Mouse (Mus musculus) small intestine, adult 2 months (tissue): ENCODE results near the gene Lpcat3. TPM values are rescaled to one million over a fixed set of nuclear protein-coding genes. Genes with fewer than 3 reads are reported as not detected.

ENCODE experiments used
- H3K27ac ChIP-seq: fragments of 200-500 bp; 2 replicates; pipeline ENCODE4 v1.5.1; 2012; ENCODE audit warnings: low read depth, low read length, control low read depth, inconsistent platforms; ENCODE audit not compliant: insufficient read depth
- H3K27me3 ChIP-seq: fragments of 200-500 bp; 2 replicates; pipeline ENCODE4 v1.6.1; 2012; ENCODE audit warnings: mild to moderate bottlenecking, moderate library complexity, low read length, inconsistent platforms; ENCODE audit not compliant: control insufficient read depth, insufficient read depth
- H3K36me3 ChIP-seq: fragments of 200-500 bp; 2 replicates; pipeline ENCODE4 v1.6.1; 2012; ENCODE audit warnings: mild to moderate bottlenecking, low read length, control low read depth, inconsistent platforms; ENCODE audit not compliant: control insufficient read depth, insufficient read depth
- H3K4me1 ChIP-seq: fragments of 200-500 bp; 2 replicates; pipeline ENCODE4 v1.6.1; 2012; ENCODE audit warnings: low read length, inconsistent platforms, mixed read lengths; ENCODE audit not compliant: control insufficient read depth, insufficient read depth, insufficient read length
- H3K4me3 ChIP-seq: fragments of 200-500 bp; 2 replicates; pipeline ENCODE4 v1.5.1; 2012; ENCODE audit warnings: low read depth, mild to moderate bottlenecking, control low read depth, inconsistent platforms, low read length, moderate library complexity
- CTCF ChIP-seq: fragments of 200-500 bp; IDR thresholded peaks from 2 replicates; pipeline ENCODE4 v1.5.1; 2012; ENCODE audit warnings: low read depth, mild to moderate bottlenecking, control low read depth, inconsistent platforms, low read length, moderate library complexity, mixed read lengths; ENCODE audit not compliant: insufficient replicate concordance, insufficient read length; ENCODE audit errors: extremely low read depth
- POLR2A ChIP-seq: fragments of 200-500 bp; IDR thresholded peaks from 2 replicates; pipeline ENCODE4 v1.6.1; 2012; ENCODE audit warnings: low read depth, mild to moderate bottlenecking, control low read depth, inconsistent platforms, low read length, moderate library complexity
- WGBS: fragments of 180-500 bp; shearing (Covaris S2); methylation state at CpG from one replicate; pipeline ENCODE4 v1.1.7; 2018; 5-methylcytosine and 5-hydroxymethylcytosine counted together
- polyA plus RNA-seq: library from polyadenylated mRNA; depleted of rRNA; stranded (reverse); fragments of >200 nt; gene quantifications from 2 replicates; pipeline ENCODE4 v1.2.3, GENCODE M21; 2012

The Lpcat3 gene
- polyA plus RNA-seq, 1 experiment: 323 TPM

DNA sequence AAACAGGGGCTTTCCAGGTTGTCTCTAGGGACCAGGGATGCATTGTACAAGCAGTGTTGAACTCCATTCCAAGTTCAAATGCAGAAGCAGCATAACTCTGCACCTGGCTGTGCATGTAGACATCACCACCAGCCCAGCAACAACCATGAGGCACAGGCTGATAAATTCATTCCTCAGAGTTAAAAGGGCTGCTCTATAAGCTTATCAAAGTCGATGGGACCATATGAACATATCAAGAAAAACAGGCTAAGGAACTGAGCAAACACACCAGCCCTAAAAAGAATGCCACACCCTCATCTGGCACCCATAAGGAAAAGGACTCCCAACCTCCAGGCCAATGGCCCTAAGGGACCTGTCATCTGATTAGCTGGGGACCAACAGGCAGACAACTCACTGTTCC, 16.4 kb upstream of the Lpcat3 start:
- no peak for TF ChIP-seq CTCF
- TF ChIP-seq POLR2A: no peak
- 0 out of 2 replicates have a peak, but pooled peaks cover 1% of the 10 kb centered on the region for H3K4me1 ChIP-seq
- H3K4me3 ChIP-seq: no peak overlapping the region
- H3K36me3 ChIP-seq: no peaks in the 10 kb centered on the region
- no peaks in the 10 kb centered on the region for H3K27me3 ChIP-seq
- no peak overlapping the region for H3K27ac ChIP-seq
- WGBS: 31% methylated on average over 1 of the region's 1 CpGs

DNA sequence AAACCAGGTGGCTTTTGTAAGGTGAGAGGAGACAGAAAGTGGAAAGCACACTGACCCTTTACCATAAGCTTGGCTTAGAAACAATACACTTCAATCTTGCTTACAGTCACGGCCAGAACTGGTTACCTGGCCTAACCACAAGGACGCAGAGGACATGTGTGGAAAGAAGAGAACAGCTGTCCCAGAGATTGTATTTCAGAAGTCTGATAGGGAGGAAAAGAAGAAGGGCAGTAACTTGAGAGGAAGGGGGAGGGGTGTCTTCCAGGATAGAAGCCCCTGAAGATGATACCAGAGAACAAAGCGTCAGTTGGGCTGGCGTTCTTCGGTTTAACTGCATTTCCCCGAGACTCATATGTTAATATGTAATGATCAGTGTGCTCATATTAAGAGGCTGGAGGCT, 6.9 kb upstream of the Lpcat3 start:
- TF ChIP-seq POLR2A: no peak
- TF ChIP-seq CTCF: no peak

GRCm38 (mm10) chr6:124658067-124658466, 4.8 kb upstream of the Lpcat3 start:
- no peak for TF ChIP-seq POLR2A
- TF ChIP-seq CTCF: no peak
- Histone ChIP-seq H3K36me3 (no peaks in the 10 kb centered on the region), H3K27ac (no peak overlapping the region), H3K4me1 (peaks cover 2% of the 10 kb centered on the region; the same call in 1 of the 2 replicates), H3K27me3 (no peaks in the 10 kb centered on the region; the same call in 1 of the 2 replicates), H3K4me3 (no peak overlapping the region)
- WGBS: 86% methylated on average over 1 of the region's 2 CpGs

More for the DNA sequence above, 6.9 kb upstream of the Lpcat3 start:
- H3K4me3 ChIP-seq: no peak overlapping the region
- H3K27me3 ChIP-seq: no peaks in the 10 kb centered on the region; the same call in 1 of the 2 replicates
- H3K27ac ChIP-seq: no peak overlapping the region
- WGBS: 66% methylated on average over 6 of the region's 6 CpGs
- H3K36me3 ChIP-seq: no peaks in the 10 kb centered on the region
- peaks cover 2% of the 10 kb centered on the region; the same call in 1 of the 2 replicates for H3K4me1 ChIP-seq

- H3K27ac ChIP-seq: no peak overlapping the region
- WGBS: 96% methylated on average over 4 of the region's 4 CpGs
Measured at GRCm38 (mm10) chr6:124661156-124661806, 1.5 kb upstream of the Lpcat3 start.

GRCm38 (mm10) chr6:124661995-124662394, 832 bp upstream of the Lpcat3 start:
- H3K27ac ChIP-seq: no peak overlapping the region
- TF ChIP-seq POLR2A (no peak), CTCF (no peak)
- peaks cover 2% of the 10 kb centered on the region; the same call in 1 of the 2 replicates for H3K36me3 ChIP-seq
- peak overlapping the region; percentile 95 for H3K4me3 ChIP-seq
- WGBS: 38% methylated on average over 6 of the region's 6 CpGs
- H3K4me1 ChIP-seq: peaks cover 7% of the 10 kb centered on the region
- H3K27me3 ChIP-seq: no peaks in the 10 kb centered on the region

More at GRCm38 (mm10) chr6:124661156-124661806, 1.5 kb upstream of the Lpcat3 start:
- TF ChIP-seq POLR2A (no peak), CTCF (no peak)
- Histone ChIP-seq H3K36me3 (no peaks in the 10 kb centered on the region), H3K4me1 (peaks cover 5% of the 10 kb centered on the region), H3K27me3 (no peaks in the 10 kb centered on the region), H3K4me3 (no peak overlapping the region)

DNA sequence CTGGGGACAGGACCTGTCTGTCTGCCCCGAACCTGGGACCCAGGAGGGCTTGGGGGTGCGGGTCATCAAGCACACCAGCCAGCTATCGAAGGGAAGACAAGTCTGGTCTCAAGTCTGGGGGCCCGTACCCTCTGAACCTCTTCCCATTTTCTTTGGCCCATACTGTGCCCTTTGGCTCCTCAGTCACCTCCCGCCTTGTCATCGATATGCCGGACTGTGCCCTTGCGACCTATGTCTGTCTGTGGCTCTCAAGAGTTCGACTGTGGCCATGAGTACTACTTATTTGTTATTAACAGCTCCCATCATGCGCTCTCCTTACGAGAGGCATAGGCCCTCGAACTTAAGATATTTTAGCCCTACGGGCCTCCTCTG, 583 bp downstream of the Lpcat3 start:
- Histone ChIP-seq H3K27me3 (no peaks in the 10 kb centered on the region), H3K27ac (peak overlapping the region; percentile 92), H3K36me3 (peaks cover 3% of the 10 kb centered on the region; the same call in 1 of the 2 replicates), H3K4me3 (peak overlapping the region; percentile 95), H3K4me1 (peaks cover 9% of the 10 kb centered on the region)
- 4% methylated on average over 13 of the region's 13 CpGs for WGBS
- TF ChIP-seq POLR2A (no peak), CTCF (0 out of 2 replicates have a peak, but pooled peaks have one; percentile 2)

GRCm38 (mm10) chr6:124664256-124664655, 1.4 kb downstream of the Lpcat3 start:
- WGBS: 52% methylated on average over 7 of the region's 7 CpGs
- peak overlapping the region; percentile 38; the same call in 1 of the 2 replicates for H3K27ac ChIP-seq

More at GRCm38 (mm10) chr6:124664256-124664655, 1.4 kb downstream of the Lpcat3 start:
- H3K4me3 ChIP-seq: no peak overlapping the region; the same call in 1 of the 2 replicates
- TF ChIP-seq CTCF: no peak
- no peak for TF ChIP-seq POLR2A
- H3K27me3 ChIP-seq: no peaks in the 10 kb centered on the region
- H3K4me1 ChIP-seq: peaks cover 9% of the 10 kb centered on the region
- H3K36me3 ChIP-seq: peaks cover 3% of the 10 kb centered on the region; the same call in 1 of the 2 replicates
